Mouse (Mus musculus) lung, postnatal 0 days (tissue): ENCODE results near the gene Lrrc45.

Source experiments
- CTCF ChIP-seq: IDR thresholded peaks from 2 replicates; pipeline ENCODE4 v1.5.1; 2016; ENCODE audit warnings: antibody characterized with exemption, mild to moderate bottlenecking
- EP300 ChIP-seq: IDR thresholded peaks from 2 replicates; pipeline ENCODE4 v1.6.1; 2016; ENCODE audit warnings: antibody characterized with exemption, mild to moderate bottlenecking, control low read depth

DNA sequence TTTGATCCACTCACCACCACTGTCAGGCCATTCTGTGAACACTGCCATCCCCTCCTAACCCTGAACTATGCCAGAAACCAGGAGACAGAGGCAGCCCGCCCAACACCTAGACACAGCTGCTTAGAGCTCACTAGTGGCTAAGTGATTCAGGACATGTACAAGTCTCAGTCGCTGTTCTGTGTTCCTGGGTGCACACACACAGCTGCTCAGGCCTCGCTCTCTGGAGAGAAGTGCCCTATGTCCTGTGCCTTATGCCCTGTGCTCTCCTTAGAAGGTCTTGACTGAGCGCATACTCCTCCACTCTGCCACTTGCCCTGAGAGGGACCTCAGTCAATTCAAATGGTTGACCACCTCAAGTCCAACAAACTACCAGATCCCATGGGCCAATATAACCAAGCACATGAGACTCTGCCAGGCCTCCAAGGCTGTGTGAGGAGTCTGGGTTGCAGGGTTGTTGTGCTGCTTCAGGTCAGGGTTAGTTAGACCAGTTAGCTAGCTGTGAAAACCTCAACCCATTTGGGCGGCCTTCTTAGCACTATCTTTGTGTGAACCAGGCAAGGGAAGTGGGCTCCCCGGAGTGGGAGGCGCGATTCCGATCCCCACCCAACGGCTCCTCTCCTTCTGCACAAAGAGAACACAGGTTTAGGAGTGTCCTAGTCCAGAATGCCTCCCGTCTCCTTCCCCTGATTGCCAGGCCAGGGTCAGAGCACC lies 15.0 kb downstream of the Lrrc45 start:
- TF ChIP-seq CTCF (no peak), EP300 (no peak)
